Mouse (Mus musculus): Measurements from ENCODE around the gene Cmtm1.
"Not testable (repeated sequence)": the region's sequence is repeated elsewhere in the genome, so short reads cannot be mapped to it uniquely, and the experiment has no call there.

Cmtm1 gene

GRCm38 (mm10) chr8:104309441-104310155, at the start of gene Cmtm1, which contains the start of gene Gm45711:
Gene Cmtm1 (minus strand): TSS chr8:104310145.
Gene Gm45711 (minus strand): TSS chr8:104310081.
- not testable (repeated sequence) for DNase-seq (ENCODE audit: low spot score in 2 of 2)

GRCm38 (mm10) chr8:104358637-104359036, 48.7 kb upstream of the Cmtm1 start:
- no peak for DNase-seq (ENCODE audit: low spot score in 2 of 2)

- DNase-seq (ENCODE audit: low spot score in 2 of 2), result no peak
Observed at GRCm38 (mm10) chr8:104354504-104354903, 44.6 kb upstream of the Cmtm1 start.

GRCm38 (mm10) chr8:104353186-104353585, 43.2 kb upstream of the Cmtm1 start:
- DNase-seq (ENCODE audit: low spot score in 2 of 2), result no peak

- no peak for DNase-seq (ENCODE audit: low spot score in 2 of 2)
Observed at GRCm38 (mm10) chr8:104350047-104350446, 40.1 kb upstream of the Cmtm1 start.

GRCm38 (mm10) chr8:104348971-104349370, 39.0 kb upstream of the Cmtm1 start:
- DNase-seq (ENCODE audit: low spot score in 2 of 2), result no peak

GRCm38 (mm10) chr8:104346706-104347105, 36.8 kb upstream of the Cmtm1 start:
- DNase-seq (ENCODE audit: low spot score in 2 of 2), result no peak

- no peak for DNase-seq (ENCODE audit: low spot score in 2 of 2)
Observed at GRCm38 (mm10) chr8:104344622-104345021, 34.7 kb upstream of the Cmtm1 start.

- peak; percentile 79 to 81 for DNase-seq (ENCODE audit: low spot score in 2 of 2)
Observed at GRCm38 (mm10) chr8:104343957-104344356, 34.0 kb upstream of the Cmtm1 start.

- no peak for DNase-seq (ENCODE audit: low spot score in 2 of 2)
Observed at GRCm38 (mm10) chr8:104342426-104342825, 32.5 kb upstream of the Cmtm1 start.

- no peak for DNase-seq (ENCODE audit: low spot score in 2 of 2)
Observed at GRCm38 (mm10) chr8:104341678-104342077, 31.7 kb upstream of the Cmtm1 start.

- DNase-seq (ENCODE audit: low spot score in 2 of 2), result no peak
Observed at GRCm38 (mm10) chr8:104341106-104341561, 31.2 kb upstream of the Cmtm1 start.

GRCm38 (mm10) chr8:104340233-104341105, 30.5 kb upstream of the Cmtm1 start:
- peak; percentile 38 to 48 for DNase-seq (ENCODE audit: low spot score in 2 of 2)

- no peak for DNase-seq (ENCODE audit: low spot score in 2 of 2)
Observed at GRCm38 (mm10) chr8:104339983-104340232, 30.0 kb upstream of the Cmtm1 start.

- DNase-seq (ENCODE audit: low spot score in 2 of 2), result no peak
Observed at GRCm38 (mm10) chr8:104339229-104339982, 29.5 kb upstream of the Cmtm1 start, which contains the start of gene Cmtm3. Gene Cmtm3 (plus strand): TSS chr8:104339410.

- DNase-seq (ENCODE audit: low spot score in 2 of 2), result no peak
Observed at GRCm38 (mm10) chr8:104337890-104338289, 27.9 kb upstream of the Cmtm1 start.

- DNase-seq (ENCODE audit: low spot score in 2 of 2), result no peak
Observed at GRCm38 (mm10) chr8:104336806-104337205, 26.9 kb upstream of the Cmtm1 start.

GRCm38 (mm10) chr8:104334196-104334595, 24.3 kb upstream of the Cmtm1 start:
- DNase-seq (ENCODE audit: low spot score in 2 of 2), result no peak

GRCm38 (mm10) chr8:104333786-104334185, 23.8 kb upstream of the Cmtm1 start:
- DNase-seq (ENCODE audit: low spot score in 2 of 2), result no peak

- DNase-seq (ENCODE audit: low spot score in 2 of 2), result no peak
Observed at GRCm38 (mm10) chr8:104332665-104333631, 23.0 kb upstream of the Cmtm1 start.

- DNase-seq (ENCODE audit: low spot score in 2 of 2), result not testable (repeated sequence)
Observed at GRCm38 (mm10) chr8:104321930-104322329, 12.0 kb upstream of the Cmtm1 start, which contains the start of gene Cmtm2b. Gene Cmtm2b (plus strand): TSS chr8:104322230.
